Mouse (Mus musculus): ENCODE data around the gene Myh14.

Myh14 gene

DNA sequence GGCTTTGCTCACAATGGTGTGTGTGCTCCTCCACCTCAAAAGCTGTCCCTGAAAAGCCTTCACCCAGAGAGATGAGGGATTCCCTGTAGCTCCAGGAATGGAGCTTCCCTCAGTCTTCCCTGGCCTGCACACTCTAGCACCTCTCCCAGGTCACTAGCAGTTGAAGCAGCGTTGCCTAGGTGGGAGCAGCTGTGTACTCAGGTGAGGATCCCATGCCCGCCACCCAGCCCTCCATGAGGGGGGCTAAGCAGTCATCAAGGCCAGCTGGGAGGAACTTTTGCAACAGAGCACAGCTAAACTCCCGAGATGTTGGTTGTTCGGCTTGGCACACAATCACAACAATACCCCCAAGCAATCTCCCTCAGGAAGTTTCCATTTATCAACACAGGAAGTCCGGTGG, 87.9 kb downstream of the Myh14 start:
- no peak for DNase-seq (ENCODE audit: low read depth, low spot score)

DNA sequence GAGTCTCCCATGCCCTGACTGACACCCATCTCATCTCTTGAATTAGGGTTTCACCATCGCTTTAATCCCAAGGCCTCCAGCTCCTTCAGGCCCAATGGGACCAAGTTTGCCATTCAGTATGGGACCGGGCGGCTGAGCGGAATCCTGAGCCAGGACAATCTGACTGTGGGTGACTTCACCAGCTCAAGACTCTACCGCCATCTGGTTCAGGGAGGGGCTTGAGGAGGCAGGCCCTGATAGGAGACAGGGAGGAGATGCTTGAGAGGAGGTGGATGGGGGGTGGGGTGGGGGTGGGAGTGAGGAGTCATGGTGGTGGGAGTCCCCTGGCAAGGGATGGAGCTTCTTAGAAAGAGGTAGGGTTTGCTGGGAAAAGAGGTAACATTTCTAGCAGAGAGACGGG, 89.0 kb downstream of the Myh14 start:
- DNase-seq (ENCODE audit: low read depth, low spot score): no peak

- no peak for DNase-seq (ENCODE audit: low read depth, low spot score)
Measured at GRCm38 (mm10) chr7:44576333-44576844, 94.3 kb downstream of the Myh14 start.

DNA sequence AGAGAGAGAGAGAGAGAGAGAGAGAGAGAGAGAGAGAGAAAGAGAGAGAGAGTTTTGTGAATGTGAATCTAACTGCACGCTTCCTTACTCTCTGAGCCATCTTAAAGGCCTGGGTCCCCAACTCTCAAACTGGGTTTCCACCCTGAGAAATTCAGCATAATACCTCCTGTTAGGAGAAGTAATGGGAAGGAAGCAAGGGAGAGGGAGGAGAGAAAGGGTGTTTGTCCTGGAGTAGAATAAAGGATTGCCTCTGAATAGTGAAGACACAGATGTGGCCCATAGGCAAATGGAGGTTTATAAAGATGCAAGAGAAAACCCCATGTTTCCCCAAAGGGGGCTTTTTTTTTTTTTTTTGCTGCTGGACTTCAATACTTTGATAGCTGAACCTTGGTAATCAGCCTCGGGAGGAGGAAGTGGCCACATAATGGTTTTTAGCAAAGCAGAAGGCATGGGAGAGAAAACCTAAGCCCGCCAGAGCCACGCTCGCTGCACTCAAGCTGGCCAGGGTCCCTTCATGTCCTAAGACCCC, 97.6 kb downstream of the Myh14 start:
- DNase-seq (ENCODE audit: low read depth, low spot score): no peak

DNA sequence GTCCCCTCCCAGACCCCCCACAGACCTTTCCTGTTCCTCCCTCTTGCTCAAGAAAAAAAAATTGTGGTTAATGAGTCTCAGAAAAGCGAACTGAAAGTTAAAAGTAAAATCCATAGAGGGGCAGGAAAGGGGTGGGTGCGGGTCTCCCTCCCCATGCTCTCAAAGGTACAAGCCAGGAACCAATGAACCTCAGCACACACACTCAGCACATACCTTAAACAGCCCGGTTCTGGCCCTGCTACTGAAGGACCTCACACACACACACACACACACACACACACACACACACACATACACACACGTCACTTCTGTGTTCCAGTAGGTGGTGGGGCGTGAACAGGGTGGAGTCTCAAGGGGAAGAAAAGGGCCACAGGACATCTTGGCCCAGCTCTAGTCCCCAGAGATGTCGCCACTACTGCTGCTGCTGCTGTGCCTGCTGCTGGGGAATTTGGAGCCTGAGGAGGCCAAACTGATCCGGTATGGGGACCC, 98.4 kb downstream of the Myh14 start, which contains the start of gene Napsa:
Gene Napsa, plus strand, starts transcription at position 168 of the 489 bp plus-strand sequence.
- no peak for DNase-seq (ENCODE audit: low read depth, low spot score)

DNA sequence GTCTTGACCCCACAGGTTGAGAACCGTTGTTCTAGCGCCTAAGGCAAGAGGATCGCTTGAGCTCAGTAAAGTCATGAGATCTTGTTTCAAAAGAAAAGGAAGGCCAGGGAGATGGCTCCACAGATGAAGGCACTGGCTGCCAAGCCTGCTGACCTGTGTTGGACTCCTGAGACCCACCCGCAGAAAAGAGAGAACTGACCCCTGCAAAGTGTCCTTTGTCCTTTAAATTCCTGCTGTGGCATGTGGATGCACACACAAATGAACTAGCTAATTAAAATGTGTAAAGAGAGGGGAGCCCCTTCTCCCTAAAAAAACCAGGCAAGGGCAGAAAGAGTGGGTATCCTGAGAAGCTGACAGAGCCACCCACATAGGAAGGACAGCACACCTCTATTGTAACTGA, 98.8 kb downstream of the Myh14 start:
- no peak for DNase-seq (ENCODE audit: low read depth, low spot score)

DNA sequence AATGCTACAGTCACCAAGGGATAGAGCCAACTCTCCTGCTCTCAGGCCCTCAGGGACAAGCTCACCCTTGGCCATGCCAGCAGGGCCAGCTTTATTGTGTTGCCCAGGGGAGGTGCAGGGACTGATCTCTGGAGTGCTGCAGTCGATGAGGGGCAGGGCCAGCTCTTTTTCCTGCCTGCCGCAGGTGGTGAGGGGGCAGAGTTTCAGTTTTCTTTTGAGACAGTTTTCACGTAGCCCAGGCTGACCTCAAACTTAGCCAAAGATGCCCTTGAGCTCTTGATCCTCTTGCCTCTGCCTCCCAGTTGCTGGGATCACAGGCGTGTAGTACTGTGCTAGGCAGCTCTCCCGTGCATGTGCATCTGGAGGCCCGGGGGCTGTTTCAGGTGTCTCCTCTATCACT, 99.7 kb downstream of the Myh14 start:
- no peak for DNase-seq (ENCODE audit: low read depth, low spot score)

DNA sequence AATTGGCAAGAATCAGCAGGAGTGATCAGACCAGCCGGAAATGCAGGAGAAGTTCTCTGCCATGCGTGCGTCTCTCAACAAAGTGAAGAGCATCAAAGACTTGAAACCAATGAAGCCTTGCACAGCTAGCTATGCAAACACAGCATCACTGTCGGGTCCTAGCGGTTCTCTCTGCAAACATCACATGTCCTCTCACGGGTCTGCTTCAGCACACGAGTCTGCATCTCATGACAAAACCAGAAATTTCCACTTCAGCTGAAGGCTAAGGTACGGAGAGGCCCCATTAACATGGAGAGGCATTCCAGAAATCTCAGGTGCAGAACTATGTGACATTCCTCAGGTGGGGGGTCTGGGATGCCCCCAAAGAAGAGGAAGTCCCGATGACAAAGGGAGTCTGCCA, 101.8 kb downstream of the Myh14 start:
- no peak for DNase-seq (ENCODE audit: low read depth, low spot score)

- DNase-seq (ENCODE audit: low read depth, low spot score): no peak
Measured at GRCm38 (mm10) chr7:44565414-44565813, 105.2 kb downstream of the Myh14 start.

- no peak for DNase-seq (ENCODE audit: low read depth, low spot score)
Measured at GRCm38 (mm10) chr7:44564486-44564885, 106.2 kb downstream of the Myh14 start.

- no peak for DNase-seq (ENCODE audit: low read depth, low spot score)
Measured at GRCm38 (mm10) chr7:44563284-44563683, 107.4 kb downstream of the Myh14 start.

DNA sequence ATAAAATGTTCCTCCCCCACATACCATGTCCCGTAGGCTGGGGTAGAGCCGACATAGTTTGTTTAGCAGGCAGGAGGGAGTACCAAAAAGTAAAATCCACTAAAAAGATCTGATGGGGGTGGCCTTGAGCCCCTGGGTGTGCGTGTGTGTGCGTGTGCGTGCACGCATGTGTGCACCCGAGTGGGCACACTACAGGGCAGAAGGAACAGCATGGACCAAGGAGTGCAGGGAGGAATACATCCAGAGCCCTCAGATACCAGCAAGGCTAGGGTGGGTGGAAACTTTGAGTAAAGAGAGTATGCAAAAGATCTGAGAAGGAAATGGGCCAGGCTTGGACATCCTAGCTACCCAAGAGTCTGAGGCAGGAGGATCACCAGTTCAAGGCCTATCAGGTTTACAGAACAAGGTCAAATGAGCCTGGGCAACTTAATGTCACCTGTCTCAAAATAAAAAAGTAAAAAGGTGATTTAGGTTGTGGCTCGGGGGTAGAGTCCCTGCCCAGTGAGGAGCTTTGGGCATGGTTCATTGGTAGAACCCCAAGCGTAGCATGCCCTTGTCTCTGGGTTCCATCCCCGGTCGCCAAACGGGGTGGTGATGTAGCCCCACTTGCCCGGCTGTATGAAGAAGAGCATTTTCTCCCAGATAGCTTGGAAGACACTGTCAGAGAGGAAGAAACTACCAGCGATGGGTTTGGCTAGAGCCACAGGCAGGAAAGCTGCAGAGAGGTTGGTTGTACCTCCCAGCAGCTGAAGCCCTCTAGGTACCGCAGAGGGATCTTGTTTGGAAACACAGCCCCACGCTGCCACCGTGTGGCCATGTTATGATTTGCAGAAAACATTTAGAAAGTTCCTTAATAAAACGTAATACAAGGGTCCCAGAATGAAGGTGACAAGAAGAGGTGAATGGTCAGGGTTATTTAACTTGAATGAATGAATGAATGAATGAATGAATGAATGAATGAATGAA, 109.9 kb downstream of the Myh14 start:
- peak; percentile 66 for DNase-seq (ENCODE audit: low read depth, low spot score)

DNA sequence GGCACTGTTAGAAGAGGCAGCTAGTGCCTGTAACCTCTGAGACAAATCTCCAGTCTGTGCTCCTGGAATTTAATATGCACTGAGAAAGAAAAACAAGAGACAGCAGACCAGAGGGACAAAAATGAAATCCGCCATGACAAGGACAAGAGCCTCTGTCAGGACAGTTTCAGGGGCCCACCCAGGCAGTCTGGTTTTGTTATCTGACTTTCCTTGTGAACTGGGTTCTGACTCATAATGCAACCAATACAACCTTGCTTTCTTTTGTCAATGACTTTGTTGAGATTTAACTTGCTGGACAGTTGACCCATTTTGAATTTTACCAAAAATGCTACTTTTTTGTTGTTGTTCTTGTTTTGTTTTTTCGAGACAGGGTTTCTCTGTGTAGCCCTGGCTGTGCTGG, 113.0 kb downstream of the Myh14 start:
- DNase-seq (ENCODE audit: low read depth, low spot score): no peak

Data from skeletal muscle tissue, adult 2 months (tissue).